Mouse (Mus musculus) cortical plate, adult 2 months (tissue): ENCODE results near the gene Ccdc114.

Experiments used
- CTCF ChIP-seq: fragments of 200-500 bp; IDR thresholded peaks from 2 replicates; pipeline ENCODE4 v1.5.1; 2011; ENCODE audit warnings: mild to moderate bottlenecking, control low read depth, low read length; ENCODE audit not compliant: insufficient read depth; ENCODE audit errors: extremely low read depth
- POLR2A ChIP-seq: fragments of 200-500 bp; IDR thresholded peaks from 2 replicates; pipeline ENCODE4 v1.6.1; 2011; ENCODE audit warnings: mild to moderate bottlenecking, low read length, control low read depth; ENCODE audit not compliant: insufficient read depth; ENCODE audit errors: extremely low read depth

DNA sequence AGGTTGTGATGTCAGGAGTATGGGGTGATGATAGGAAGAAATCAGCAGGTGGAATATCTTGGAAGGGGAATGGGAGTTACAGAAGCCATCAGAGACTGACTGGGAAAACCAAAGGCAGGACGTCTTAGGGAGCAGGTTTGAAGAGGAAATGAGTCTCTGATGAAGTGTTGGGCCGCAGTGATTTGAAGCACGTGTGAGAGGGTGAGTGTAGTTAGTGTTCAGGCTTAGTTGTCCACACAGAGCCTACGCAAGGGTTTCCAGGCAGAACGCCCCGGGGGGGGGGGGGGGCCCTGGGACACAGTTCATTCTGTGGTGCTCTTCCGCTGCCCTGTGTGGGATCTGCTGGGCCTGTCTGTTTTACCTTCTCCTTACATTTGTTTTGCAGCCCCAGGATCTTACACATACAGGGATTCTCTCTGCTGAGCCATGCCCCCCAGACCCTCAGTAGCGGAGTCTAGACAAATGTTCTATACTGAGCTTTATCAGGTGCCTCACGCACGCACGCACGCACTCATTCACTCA is 21.3 kb upstream of the Ccdc114 start:
- TF ChIP-seq CTCF (no peak), POLR2A (no peak)
